Mouse (Mus musculus) liver, embryonic 12.5 days (tissue): Measurements from ENCODE around the gene Fam49a. TPM values are rescaled to one million over a fixed set of nuclear protein-coding genes. Genes with fewer than 3 reads are reported as not detected.
A peak's percentile ranks its signal among the peaks of the same experiment; 100 is the strongest.

Experiments used
- ATAC-seq: fragments of 200-750 bp; cut with Nextera tagmentation; 2 replicates; pipeline ENCODE4 v1.8.0; 2017; ENCODE audit warnings: moderate number of reproducible peaks, mild to moderate bottlenecking, moderate library complexity
- H3K27ac ChIP-seq: fragments of 300-500 bp; sonication (generic); 2 replicates; pipeline ENCODE4 v1.5.1; 2016; ENCODE audit warnings: mild to moderate bottlenecking
- H3K27me3 ChIP-seq: fragments of 300-500 bp; sonication (generic); replicated peaks from 2 replicates; pipeline ENCODE4 v1.6.1; 2016; ENCODE audit warnings: mild to moderate bottlenecking, moderate library complexity
- H3K36me3 ChIP-seq: fragments of 300-500 bp; sonication (generic); 2 replicates; pipeline ENCODE4 v1.6.1; 2016; ENCODE audit warnings: mild to moderate bottlenecking, moderate library complexity
- H3K4me1 ChIP-seq: fragments of 300-500 bp; sonication (generic); 2 replicates; pipeline ENCODE4 v1.6.1; 2016
- H3K4me2 ChIP-seq: fragments of 300-500 bp; sonication (generic); 2 replicates; pipeline ENCODE4 v1.6.1; 2016; ENCODE audit warnings: mild to moderate bottlenecking, moderate library complexity
- H3K4me3 ChIP-seq: fragments of 300-500 bp; sonication (generic); 2 replicates; pipeline ENCODE4 v1.5.1; 2016; ENCODE audit warnings: mild to moderate bottlenecking, moderate library complexity
- H3K9ac ChIP-seq: fragments of 300-500 bp; sonication (generic); 2 replicates; pipeline ENCODE4 v1.6.1; 2016; ENCODE audit warnings: mild to moderate bottlenecking, moderate library complexity
- H3K9me3 ChIP-seq: fragments of 300-500 bp; sonication (generic); replicated peaks from 2 replicates; pipeline ENCODE4 v1.6.1; 2016; ENCODE audit warnings: mild to moderate bottlenecking, moderate library complexity
- WGBS: fragments of 180-500 bp; shearing (Covaris S2); methylation state at CpG from one replicate; pipeline ENCODE4 v1.1.7; 2016; ENCODE audit not compliant: insufficient replicate concordance; 5-methylcytosine and 5-hydroxymethylcytosine counted together
- polyA plus RNA-seq: library from polyadenylated mRNA; unstranded; fragments of >200 nt; fragmentation: Nextera tagmentation; extraction: Ambion mirVana; gene quantifications from 2 replicates; pipeline ENCODE4 v1.2.1, GENCODE M21; 2016

The Fam49a gene
- polyA plus RNA-seq, 1 experiment from 2014 or later: 4.1 TPM

- no peaks in the 10 kb centered on the region for H3K36me3 ChIP-seq
- H3K9me3 ChIP-seq: no peaks in the 10 kb centered on the region
- H3K4me1 ChIP-seq: peaks cover 57% of the 10 kb centered on the region
- no peaks in the 10 kb centered on the region; the same call in 1 of the 2 replicates for H3K27me3 ChIP-seq
- H3K4me3 ChIP-seq: no peak overlapping the region
- peak; percentile 97 for ATAC-seq
- peak overlapping the region; percentile 90 for H3K27ac ChIP-seq
- peak overlapping the region; percentile 56 for H3K9ac ChIP-seq
- WGBS: 27% methylated on average over 7 of the region's 7 CpGs
- peak overlapping the region; percentile 26 for H3K4me2 ChIP-seq
These were observed 166.9 kb downstream of the Fam49a start for GRCm38 (mm10) chr12:12428886-12429285.
